Mouse (Mus musculus) forebrain, embryonic 14.5 days (tissue): ENCODE measurements around the gene Gm5114. TPM values are rescaled to one million over a fixed set of nuclear protein-coding genes. Genes with fewer than 3 reads are reported as not detected.
A peak's percentile ranks its signal among the peaks of the same experiment; 100 is the strongest.
"Not testable (repeated sequence)": the region's sequence is repeated elsewhere in the genome, so short reads cannot be mapped to it uniquely, and the experiment has no call there.

Experiments
- ATAC-seq: fragments of 200-750 bp; cut with Nextera tagmentation; 2 replicates; pipeline ENCODE4 v1.8.0; 2017; ENCODE audit warnings: mild to moderate bottlenecking, moderate library complexity
- DNase-seq: peaks from one replicate; pipeline ENCODE4 v3.0.0-alpha.2; 2015; ENCODE audit warnings: low spot score
- H3K27ac ChIP-seq: fragments of 300-500 bp; sonication (generic); 2 replicates; pipeline ENCODE4 v1.5.1; 2014; ENCODE audit warnings: low read depth, mild to moderate bottlenecking, control low read depth, low read length, moderate library complexity
- H3K27me3 ChIP-seq: fragments of 300-500 bp; sonication (generic); replicated peaks from 2 replicates; pipeline ENCODE4 v1.6.1; 2014; ENCODE audit warnings: low read length, control low read depth, mixed read lengths; ENCODE audit not compliant: control insufficient read depth, insufficient read depth
- H3K36me3 ChIP-seq: fragments of 300-500 bp; sonication (generic); 2 replicates; pipeline ENCODE4 v1.6.1; 2014; ENCODE audit warnings: low read length, control low read depth; ENCODE audit not compliant: control insufficient read depth, insufficient read depth
- H3K4me1 ChIP-seq: fragments of 300-500 bp; sonication (generic); 2 replicates; pipeline ENCODE4 v1.6.1; 2014; ENCODE audit warnings: antibody characterized with exemption, low read length, control low read depth; ENCODE audit not compliant: control insufficient read depth, insufficient read depth
- H3K4me2 ChIP-seq: fragments of 300-500 bp; sonication (generic); 2 replicates; pipeline ENCODE4 v1.6.1; 2014; ENCODE audit warnings: mild to moderate bottlenecking, control low read depth, low read length
- H3K4me3 ChIP-seq: fragments of 300-500 bp; sonication (generic); 2 replicates; pipeline ENCODE4 v1.5.1; 2014; ENCODE audit warnings: low read depth, low read length, control low read depth
- H3K9ac ChIP-seq: fragments of 300-500 bp; sonication (generic); 2 replicates; pipeline ENCODE4 v1.6.1; 2014; ENCODE audit warnings: mild to moderate bottlenecking, low read length, control low read depth, moderate library complexity
- H3K9me3 ChIP-seq: fragments of 300-500 bp; sonication (generic); replicated peaks from 2 replicates; pipeline ENCODE4 v1.6.1; 2016; ENCODE audit warnings: low read length, control low read depth, mixed read lengths; ENCODE audit not compliant: control insufficient read depth
- WGBS: fragments of 180-500 bp; shearing (Covaris S2); extraction: QIAGEN DNeasy Blood & Tissue Kit; methylation state at CpG from one replicate; pipeline ENCODE4 v1.1.7; 2014; 5-methylcytosine and 5-hydroxymethylcytosine counted together
- microRNA-seq: library from miRNA; unstranded; fragments of <30 nt; microRNA quantifications from one replicate; pipeline ENCODE4, GENCODE M21; 2016
- polyA plus RNA-seq: library from polyadenylated mRNA; unstranded; fragments of >200 nt; fragmentation: Nextera tagmentation; extraction: Ambion mirVana; gene quantifications from 2 replicates; pipeline ENCODE4 v1.2.1, GENCODE M21; 2014

The Gm5114 gene
- polyA plus RNA-seq: not detected in 2 replicates

DNA sequence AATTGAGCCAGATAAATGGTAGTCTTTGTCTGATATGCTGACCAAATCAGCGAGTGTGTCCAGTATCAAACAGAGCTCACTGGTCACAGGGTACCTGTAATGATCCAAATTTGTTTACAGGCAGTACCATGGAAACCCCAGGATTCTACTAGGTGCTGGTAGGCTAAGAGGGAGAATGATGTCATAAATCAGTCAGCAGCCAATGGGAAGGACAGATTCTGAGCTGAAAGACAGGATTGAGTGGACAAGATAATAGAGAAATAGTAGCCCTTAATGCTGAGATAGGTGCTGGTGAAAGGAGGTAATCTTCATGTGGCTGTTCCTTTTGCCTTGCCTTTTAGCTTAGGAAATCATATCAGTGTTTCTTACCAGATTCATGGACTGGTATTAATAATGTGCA, at the start of gene Gm5114:
TSS of gene Gm5114 (minus strand) at position 101 of the 400 bp plus-strand sequence.
- DNase-seq, H3K27me3 ChIP-seq, H3K9me3 ChIP-seq, H3K27ac ChIP-seq, H3K36me3 ChIP-seq, ATAC-seq, H3K4me3 ChIP-seq, H3K4me2 ChIP-seq, H3K9ac ChIP-seq, H3K4me1 ChIP-seq: not testable (repeated sequence)
- WGBS: 70% methylated on average over 1 of the region's 1 CpGs

DNA sequence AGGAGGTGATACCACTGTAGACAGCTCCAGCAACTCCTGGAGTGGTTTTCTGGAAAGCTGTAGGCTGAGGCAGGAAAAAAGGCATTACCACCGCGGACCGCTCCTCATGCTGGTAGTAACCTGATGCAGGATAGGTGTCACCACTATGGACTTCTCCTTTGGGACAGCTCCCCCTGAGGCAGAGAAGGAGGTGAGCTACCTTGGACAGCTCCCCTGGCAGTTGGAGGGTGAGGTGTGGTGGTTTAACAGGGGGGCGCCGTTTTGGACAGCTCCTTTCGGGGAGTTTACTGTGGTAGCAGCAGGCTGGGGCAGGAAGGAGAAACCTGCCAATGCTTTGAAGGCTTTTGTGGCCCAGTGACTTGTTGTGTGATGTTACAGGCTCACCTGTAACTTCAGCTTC, 42.8 kb upstream of the Gm5114 start:
- 24% methylated on average over 6 of the region's 6 CpGs for WGBS
- H3K27me3 ChIP-seq: no peaks in the 10 kb centered on the region
- no peaks in the 10 kb centered on the region for H3K4me1 ChIP-seq
- no peak overlapping the region for H3K4me2 ChIP-seq
- H3K9me3 ChIP-seq: no peaks in the 10 kb centered on the region
- DNase-seq: no peak
- H3K4me3 ChIP-seq: no peak overlapping the region
- H3K9ac ChIP-seq: no peak overlapping the region
- ATAC-seq: no peak
- no peak overlapping the region for H3K27ac ChIP-seq
- H3K36me3 ChIP-seq: no peaks in the 10 kb centered on the region

DNA sequence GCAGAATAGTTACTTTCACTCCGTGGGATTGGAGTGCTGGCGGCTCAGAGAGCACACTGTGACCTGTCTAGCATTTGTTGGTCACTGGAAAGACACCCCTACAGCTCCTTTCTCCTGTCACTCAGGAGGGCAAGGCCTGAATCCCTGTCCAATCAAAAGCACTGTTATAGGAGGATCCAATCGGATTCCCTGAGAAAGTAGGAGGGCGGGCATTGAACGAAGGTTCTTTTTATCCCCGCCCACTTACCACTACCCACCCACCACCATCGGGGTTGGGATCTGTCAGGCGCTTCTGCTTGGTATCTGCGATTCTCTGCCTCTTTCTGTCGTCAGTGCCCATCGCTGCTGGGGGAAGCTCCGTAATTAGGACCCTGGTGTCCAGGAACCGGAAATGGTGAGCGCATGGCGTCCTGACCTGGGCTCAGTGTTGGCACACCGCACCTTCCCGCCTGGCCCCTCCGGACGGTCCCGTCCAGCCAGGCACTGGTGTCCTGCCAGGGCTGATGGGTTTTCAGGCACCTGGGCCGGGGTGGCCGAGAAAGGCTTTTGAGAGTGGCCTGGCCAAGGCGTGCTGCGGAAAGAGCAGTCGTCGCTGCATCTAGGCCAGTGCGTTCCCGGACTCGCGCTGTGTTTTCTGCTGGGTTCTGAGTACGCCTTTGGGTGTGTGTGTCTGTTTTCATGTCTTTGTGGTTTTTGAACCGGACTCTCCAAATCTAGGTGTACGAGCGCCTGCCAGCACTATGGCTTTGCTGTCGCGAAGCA, 36.5 kb upstream of the Gm5114 start:
- H3K36me3 ChIP-seq: no peaks in the 10 kb centered on the region
- peak overlapping the region; percentile 86 for H3K9ac ChIP-seq
- 3% methylated on average over 36 of the region's 36 CpGs for WGBS
- H3K27me3 ChIP-seq: no peaks in the 10 kb centered on the region
- peak; percentile 99 for ATAC-seq
- peak; percentile 99 for DNase-seq
- no peaks in the 10 kb centered on the region for H3K9me3 ChIP-seq
- H3K4me3 ChIP-seq: peak overlapping the region; percentile 69
- peaks cover 4% of the 10 kb centered on the region; the same call in 1 of the 2 replicates for H3K4me1 ChIP-seq
- H3K27ac ChIP-seq: 0 out of 2 replicates have a peak overlapping the region, but pooled peaks have one; percentile 50
- H3K4me2 ChIP-seq: peak overlapping the region; percentile 74

DNA sequence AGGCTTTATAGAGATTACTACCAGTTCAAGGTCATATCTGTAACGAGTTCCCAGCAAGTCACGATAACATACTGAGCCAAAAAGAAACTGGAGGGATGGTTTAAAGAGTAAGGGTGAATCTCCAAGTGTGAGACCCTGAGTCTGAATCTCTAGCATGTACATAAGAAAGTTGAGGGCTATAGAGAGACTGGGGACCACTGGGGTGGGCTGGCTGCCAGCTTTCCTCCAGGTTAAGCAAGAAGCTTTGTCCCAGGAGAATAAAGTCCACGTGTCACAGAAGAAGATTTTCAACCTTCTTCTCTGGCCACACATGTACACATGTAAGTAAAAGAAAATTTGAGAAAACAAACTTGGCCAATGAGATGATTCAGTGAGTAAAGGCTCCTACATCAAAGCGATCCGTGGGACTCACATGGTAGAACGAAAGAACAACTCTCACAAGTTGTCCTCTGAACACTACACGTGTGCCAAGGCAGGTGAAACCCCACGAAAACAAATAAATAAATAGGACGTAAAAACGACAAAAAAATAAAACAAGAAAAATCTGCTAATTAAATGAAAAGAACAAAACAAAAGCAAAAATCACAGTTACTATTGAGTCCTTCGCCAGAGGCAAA, 35.8 kb upstream of the Gm5114 start:
- no peak overlapping the region for H3K27ac ChIP-seq

DNA sequence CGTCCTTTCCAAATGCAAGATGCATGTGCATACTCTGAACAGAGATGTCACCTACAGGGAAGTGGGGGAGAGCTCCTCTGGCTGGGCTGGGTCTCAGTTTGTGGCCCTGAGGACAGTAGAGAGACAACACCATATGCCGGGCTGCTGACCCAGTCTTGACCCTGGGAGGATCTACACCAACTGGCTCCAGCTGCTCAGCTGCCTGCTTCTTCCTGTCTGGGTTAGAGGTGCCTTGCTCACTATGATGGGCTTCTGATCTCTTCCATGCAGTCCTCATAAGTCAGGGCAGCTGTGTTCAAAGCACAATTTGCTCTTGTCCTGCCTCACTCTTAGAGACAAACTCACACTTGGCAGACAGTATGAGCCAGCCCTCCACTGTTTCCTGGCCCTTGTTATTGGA, 28.3 kb upstream of the Gm5114 start:
- Histone ChIP-seq H3K36me3 (no peaks in the 10 kb centered on the region), H3K4me2 (no peak overlapping the region), H3K9me3 (no peaks in the 10 kb centered on the region), H3K4me1 (no peaks in the 10 kb centered on the region), H3K9ac (no peak overlapping the region), H3K4me3 (no peak overlapping the region), H3K27me3 (no peaks in the 10 kb centered on the region), H3K27ac (no peak overlapping the region)
- DNase-seq (no peak), ATAC-seq (no peak)
- 75% methylated on average over 2 of the region's 2 CpGs for WGBS

More for the DNA sequence above, 35.8 kb upstream of the Gm5114 start:
- Histone ChIP-seq H3K4me3 (peak overlapping the region; percentile 69), H3K4me1 (peaks cover 4% of the 10 kb centered on the region; the same call in 1 of the 2 replicates), H3K4me2 (peak overlapping the region; percentile 74), H3K27me3 (no peaks in the 10 kb centered on the region), H3K36me3 (no peaks in the 10 kb centered on the region), H3K9ac (peak overlapping the region; percentile 86; the same call in 1 of the 2 replicates), H3K9me3 (no peaks in the 10 kb centered on the region)
- DNase-seq (peak; percentile 1), ATAC-seq (peak; percentile 32)
- WGBS: 63% methylated on average over 11 of the region's 11 CpGs

DNA sequence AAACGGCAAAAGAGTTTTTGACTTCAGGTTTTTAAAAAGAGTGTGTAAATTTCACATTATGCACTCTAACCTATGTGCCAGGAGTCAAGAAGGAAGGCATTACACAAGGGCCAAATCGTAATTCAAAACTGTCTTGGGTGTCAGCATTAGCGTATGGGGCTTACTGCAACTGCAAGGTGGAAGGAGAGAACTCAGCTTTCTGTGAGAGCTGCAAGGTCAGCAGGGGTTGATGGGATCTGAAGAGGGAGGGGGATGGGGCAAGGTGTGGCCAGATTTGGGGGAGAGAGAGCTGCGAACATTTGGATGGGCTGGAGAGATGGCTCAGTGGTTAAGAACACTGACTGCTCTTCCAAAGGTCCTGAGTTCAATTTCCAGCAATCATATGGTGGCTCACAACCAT, 27.4 kb upstream of the Gm5114 start:
- Histone ChIP-seq H3K27me3 (no peaks in the 10 kb centered on the region), H3K4me1 (no peaks in the 10 kb centered on the region), H3K27ac (no peak overlapping the region), H3K9me3 (no peaks in the 10 kb centered on the region; the same call in 1 of the 2 replicates), H3K4me2 (no peak overlapping the region), H3K9ac (no peak overlapping the region), H3K36me3 (no peaks in the 10 kb centered on the region), H3K4me3 (no peak overlapping the region)
- no peak for ATAC-seq
- 90% methylated on average over 4 of the region's 4 CpGs for WGBS
- DNase-seq: no peak

Small RNAs within 50 kb of the gene (microRNA-seq; reads per million reads assigned to microRNA genes)
- gene Gm27437: not detected

Other genes starting within 250 kb of the Gm5114 start
- 4.8 and 4.9 TPM in 2 replicates for gene Zfp619, start 104.6 kb upstream of the Gm5114 start, polyA plus RNA-seq